Mouse (Mus musculus) midbrain, embryonic 16.5 days (tissue): ENCODE measurements at regions not wholly inside any gene's neighbourhood (a gene's known extent, or its start where the extent isn't known, plus 50 kb on each side); places are given as distances from the start of the nearest gene placed in this dataset.

Experiments used
- ATAC-seq: fragments of 200-750 bp; cut with Nextera tagmentation; 2 replicates; pipeline ENCODE4 v1.8.0; 2017; ENCODE audit warnings: moderate TSS enrichment
- H3K27ac ChIP-seq: fragments of 300-500 bp; sonication (generic); 2 replicates; pipeline ENCODE4 v1.5.1; 2014; ENCODE audit warnings: mild to moderate bottlenecking, low read length, mixed read lengths
- H3K27me3 ChIP-seq: fragments of 300-500 bp; sonication (generic); 2 replicates; pipeline ENCODE4 v1.6.1; 2014; ENCODE audit warnings: low read depth, low read length, mixed read lengths; ENCODE audit not compliant: control insufficient read depth, insufficient read depth
- H3K36me3 ChIP-seq: fragments of 300-500 bp; sonication (generic); 2 replicates; pipeline ENCODE4 v1.6.1; 2014; ENCODE audit warnings: mild to moderate bottlenecking, low read length, moderate library complexity, mixed read lengths; ENCODE audit not compliant: control insufficient read depth, insufficient read depth
- H3K4me1 ChIP-seq: fragments of 300-500 bp; sonication (generic); 2 replicates; pipeline ENCODE4 v1.6.1; 2014; ENCODE audit warnings: mild to moderate bottlenecking, low read length, mixed read lengths; ENCODE audit not compliant: control insufficient read depth, insufficient read depth
- H3K4me2 ChIP-seq: fragments of 300-500 bp; sonication (generic); 2 replicates; pipeline ENCODE4 v1.6.1; 2014; ENCODE audit warnings: mild to moderate bottlenecking, low read length, mixed read lengths
- H3K4me3 ChIP-seq: fragments of 300-500 bp; sonication (generic); 2 replicates; pipeline ENCODE4 v1.5.1; 2014; ENCODE audit warnings: low read depth, mild to moderate bottlenecking, low read length, moderate library complexity, mixed read lengths
- H3K9ac ChIP-seq: fragments of 300-500 bp; sonication (generic); 2 replicates; pipeline ENCODE4 v1.6.1; 2014; ENCODE audit warnings: low read depth, low read length, mixed read lengths
- H3K9me3 ChIP-seq: fragments of 300-500 bp; sonication (generic); replicated peaks from 2 replicates; pipeline ENCODE4 v1.6.1; 2014; ENCODE audit warnings: mild to moderate bottlenecking, low read length, mixed read lengths; ENCODE audit not compliant: control insufficient read depth, poor library complexity, severe bottlenecking
- WGBS: fragments of 180-500 bp; shearing (Covaris S2); extraction: QIAGEN DNeasy Blood & Tissue Kit; methylation state at CpG from one replicate; pipeline ENCODE4 v1.1.7; 2014; 5-methylcytosine and 5-hydroxymethylcytosine counted together

DNA sequence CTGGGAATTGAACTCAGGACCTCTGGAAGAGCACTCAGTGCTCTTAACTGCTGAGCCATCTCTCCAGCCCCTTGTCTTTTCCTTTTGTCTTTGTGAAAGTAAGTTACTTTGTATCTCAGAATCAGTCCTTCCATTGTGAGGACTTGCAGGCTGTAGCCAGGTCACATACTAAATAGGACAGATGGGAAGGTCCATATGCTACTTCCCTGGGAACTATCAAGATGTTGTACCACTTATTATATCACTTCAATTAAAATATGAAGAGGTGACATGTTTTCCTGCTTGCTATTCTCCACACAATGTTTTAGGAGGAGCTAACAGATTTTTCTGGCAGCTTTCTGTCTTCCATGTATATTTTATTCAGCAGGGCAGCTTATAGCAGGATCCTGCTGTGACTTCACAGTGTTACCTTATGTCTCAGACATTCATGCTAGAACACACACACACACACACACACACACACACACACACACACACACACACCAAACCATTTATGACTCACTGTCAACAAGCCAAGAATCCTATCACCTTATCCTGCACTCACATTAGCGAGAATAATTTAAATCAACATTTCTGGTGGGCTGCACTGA lies 179.6 kb upstream of the Fermt1 start:
- no peaks in the 10 kb centered on the region for H3K4me1 ChIP-seq
- ATAC-seq = no peak
- no peaks in the 10 kb centered on the region for H3K27me3 ChIP-seq
- WGBS = 95% methylated on average over 1 of the region's 1 CpGs
- H3K4me3 ChIP-seq = no peak overlapping the region
- no peak overlapping the region for H3K9ac ChIP-seq
- H3K27ac ChIP-seq = no peak overlapping the region
- no peaks in the 10 kb centered on the region for H3K9me3 ChIP-seq
- no peaks in the 10 kb centered on the region for H3K36me3 ChIP-seq
- H3K4me2 ChIP-seq = no peak overlapping the region

DNA sequence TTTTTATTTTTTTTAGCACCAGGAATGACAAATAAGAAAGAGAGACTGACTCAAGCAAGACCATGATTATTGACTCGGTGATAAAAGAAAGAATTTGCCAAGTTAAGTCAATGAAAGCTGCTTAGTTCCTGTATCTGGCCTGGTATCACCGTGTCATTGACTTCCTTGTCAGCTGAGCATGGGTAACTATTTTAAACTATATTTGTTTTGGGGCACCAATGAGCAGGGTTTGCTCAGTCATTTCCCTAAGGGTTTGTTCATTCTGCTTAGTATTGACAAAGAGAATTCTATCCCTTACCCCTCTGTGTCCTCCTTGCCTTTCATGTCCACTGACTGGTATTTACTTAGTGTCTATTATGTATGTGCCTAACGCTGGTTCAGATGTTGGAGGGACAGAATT lies 189.2 kb upstream of the Fermt1 start:
- H3K4me2 ChIP-seq = no peak overlapping the region
- no peaks in the 10 kb centered on the region for H3K4me1 ChIP-seq
- H3K9ac ChIP-seq = no peak overlapping the region
- WGBS = 65% methylated on average over 3 of the region's 3 CpGs
- no peak for ATAC-seq
- H3K4me3 ChIP-seq = no peak overlapping the region
- H3K27me3 ChIP-seq = no peaks in the 10 kb centered on the region
- no peak overlapping the region for H3K27ac ChIP-seq
- no peaks in the 10 kb centered on the region for H3K36me3 ChIP-seq
- H3K9me3 ChIP-seq = no peaks in the 10 kb centered on the region

DNA sequence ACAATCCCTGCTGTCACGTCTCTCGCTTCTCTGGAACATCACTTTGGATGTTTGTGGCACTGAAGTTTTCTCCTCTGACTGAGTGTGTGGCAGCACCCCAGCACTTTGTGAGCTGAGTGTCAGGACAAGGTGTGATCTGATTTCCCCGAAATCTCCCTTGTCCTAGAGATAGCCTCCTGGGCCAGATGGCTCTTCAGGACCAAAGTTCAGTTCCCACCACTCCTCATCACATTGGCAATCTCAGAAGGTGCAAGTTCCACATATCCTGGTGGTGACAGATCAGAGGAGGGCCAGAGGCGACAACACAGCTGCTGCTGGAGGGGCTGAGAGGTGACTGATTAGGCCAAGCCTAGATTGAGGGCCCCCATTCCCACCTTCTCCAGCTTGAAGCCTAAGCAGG lies 193.2 kb upstream of the Fermt1 start:
- Histone ChIP-seq H3K4me1 (no peaks in the 10 kb centered on the region), H3K4me3 (no peak overlapping the region), H3K27me3 (no peaks in the 10 kb centered on the region), H3K9ac (no peak overlapping the region), H3K4me2 (no peak overlapping the region), H3K36me3 (no peaks in the 10 kb centered on the region), H3K9me3 (no peaks in the 10 kb centered on the region), H3K27ac (no peak overlapping the region)
- ATAC-seq = no peak
- WGBS = 89% methylated on average over 4 of the region's 4 CpGs

DNA sequence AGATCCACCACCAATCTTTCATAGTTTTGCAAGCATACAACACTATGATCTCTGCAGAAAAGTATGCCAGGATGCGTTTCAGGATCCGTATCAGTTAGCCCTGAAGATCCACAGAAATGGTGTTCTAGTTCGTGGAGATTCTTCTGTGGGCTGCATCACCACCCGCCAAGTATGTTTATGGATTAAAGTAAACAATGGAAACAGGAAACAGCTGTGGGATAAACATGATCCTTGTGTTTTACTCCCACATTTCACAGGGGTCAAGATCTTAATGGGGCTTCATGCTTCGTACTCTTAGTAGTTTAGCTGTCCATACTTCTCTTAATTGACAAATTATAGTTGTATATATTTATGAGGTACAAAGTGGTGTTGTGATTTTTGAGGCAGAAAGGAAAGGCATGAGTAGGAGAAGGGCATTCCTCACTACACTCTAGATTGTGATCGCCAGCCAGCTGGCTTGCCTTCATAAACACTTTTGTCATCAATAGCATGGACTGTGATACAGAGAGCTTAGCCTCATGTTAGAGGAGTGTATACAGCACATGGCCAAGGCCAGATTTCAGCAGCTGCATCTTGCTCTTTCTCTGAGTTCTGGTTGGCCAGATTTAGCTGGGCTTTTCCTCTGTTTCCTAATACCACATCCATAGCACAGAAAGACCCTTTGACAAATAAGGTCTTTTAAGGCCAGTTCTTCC lies 195.8 kb upstream of the Fermt1 start:
- 87% methylated on average over 6 of the region's 6 CpGs for WGBS
- no peak overlapping the region for H3K27ac ChIP-seq
- no peaks in the 10 kb centered on the region for H3K36me3 ChIP-seq
- H3K4me1 ChIP-seq = no peaks in the 10 kb centered on the region
- H3K27me3 ChIP-seq = no peaks in the 10 kb centered on the region
- ATAC-seq = no peak
- no peak overlapping the region for H3K4me3 ChIP-seq
- H3K9ac ChIP-seq = no peak overlapping the region
- H3K4me2 ChIP-seq = no peak overlapping the region
- H3K9me3 ChIP-seq = no peaks in the 10 kb centered on the region

DNA sequence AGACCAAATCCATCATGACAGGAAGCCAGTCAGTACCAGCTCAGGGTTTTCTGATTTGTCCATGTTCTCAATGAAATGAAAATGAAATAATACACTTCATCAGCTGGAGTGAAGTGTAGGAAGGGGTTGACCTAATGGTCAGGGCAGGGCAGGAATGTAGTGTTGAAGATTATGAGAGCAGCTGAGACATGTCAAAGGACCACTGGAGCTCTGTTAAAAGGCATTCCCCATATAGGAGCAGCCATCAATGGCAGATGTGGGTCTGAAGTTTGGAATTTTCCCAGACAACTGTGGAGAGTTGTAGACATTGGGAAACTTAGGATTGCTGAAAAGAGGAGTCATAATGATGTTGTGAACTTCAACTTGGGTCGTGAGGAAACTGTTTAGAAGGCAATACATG lies 206.8 kb upstream of the Fermt1 start:
- WGBS = 69% methylated on average over 1 of the region's 1 CpGs
- no peak for ATAC-seq
- Histone ChIP-seq H3K27me3 (no peaks in the 10 kb centered on the region), H3K9me3 (no peaks in the 10 kb centered on the region), H3K4me1 (no peaks in the 10 kb centered on the region), H3K27ac (no peak overlapping the region), H3K4me3 (no peak overlapping the region), H3K36me3 (no peaks in the 10 kb centered on the region), H3K4me2 (no peak overlapping the region), H3K9ac (no peak overlapping the region)

DNA sequence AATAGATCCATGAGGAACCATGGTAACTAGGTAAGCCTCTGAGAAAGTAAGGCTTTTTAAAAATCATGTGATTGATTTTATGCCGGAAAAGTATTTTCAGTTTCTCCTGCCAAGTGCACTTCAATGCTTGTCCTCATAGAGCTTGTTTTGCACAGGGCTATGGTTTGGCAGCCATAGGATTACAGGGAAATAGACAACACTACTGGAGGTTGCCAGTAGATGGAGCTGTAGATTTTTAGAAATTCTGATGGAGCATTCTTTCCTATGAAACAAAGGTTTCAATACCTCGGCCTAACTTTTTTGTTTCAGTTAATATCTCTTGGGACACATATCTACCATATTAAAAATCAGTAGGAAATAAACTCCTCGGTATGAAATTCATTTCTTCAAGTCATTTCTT lies 210.8 kb upstream of the Fermt1 start:
- Histone ChIP-seq H3K4me3 (no peak overlapping the region), H3K4me2 (no peak overlapping the region), H3K36me3 (no peaks in the 10 kb centered on the region), H3K27ac (no peak overlapping the region), H3K9ac (no peak overlapping the region), H3K27me3 (no peaks in the 10 kb centered on the region), H3K4me1 (no peaks in the 10 kb centered on the region), H3K9me3 (no peaks in the 10 kb centered on the region)
- WGBS = 68% methylated on average over 3 of the region's 3 CpGs
- ATAC-seq = no peak

DNA sequence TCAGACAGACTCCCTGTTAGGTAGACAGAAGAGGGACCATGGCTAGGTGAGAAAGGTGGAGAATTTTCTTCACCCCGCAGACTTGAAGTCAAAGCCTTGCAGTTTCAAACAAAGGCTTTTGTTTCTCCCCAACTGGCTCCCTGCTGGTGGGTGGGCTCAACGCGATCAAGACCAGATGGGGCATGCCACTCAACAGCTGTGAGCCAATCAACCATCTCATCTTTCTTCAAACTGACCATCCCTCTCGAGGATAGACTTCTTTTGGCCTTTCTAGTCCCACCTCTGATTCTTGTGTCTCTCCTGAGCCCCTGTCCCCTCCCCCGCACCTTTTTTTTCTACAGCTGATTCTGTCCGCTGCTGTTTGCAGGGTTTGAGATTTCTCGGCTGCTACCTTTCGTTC lies 212.5 kb upstream of the Fermt1 start:
- no peak overlapping the region for H3K4me3 ChIP-seq
- no peak overlapping the region for H3K4me2 ChIP-seq
- H3K4me1 ChIP-seq = no peaks in the 10 kb centered on the region
- no peaks in the 10 kb centered on the region for H3K9me3 ChIP-seq
- no peak overlapping the region for H3K9ac ChIP-seq
- H3K27ac ChIP-seq = no peak overlapping the region
- 38% methylated on average over 8 of the region's 8 CpGs for WGBS
- H3K27me3 ChIP-seq = no peaks in the 10 kb centered on the region
- ATAC-seq = no peak
- H3K36me3 ChIP-seq = no peaks in the 10 kb centered on the region

DNA sequence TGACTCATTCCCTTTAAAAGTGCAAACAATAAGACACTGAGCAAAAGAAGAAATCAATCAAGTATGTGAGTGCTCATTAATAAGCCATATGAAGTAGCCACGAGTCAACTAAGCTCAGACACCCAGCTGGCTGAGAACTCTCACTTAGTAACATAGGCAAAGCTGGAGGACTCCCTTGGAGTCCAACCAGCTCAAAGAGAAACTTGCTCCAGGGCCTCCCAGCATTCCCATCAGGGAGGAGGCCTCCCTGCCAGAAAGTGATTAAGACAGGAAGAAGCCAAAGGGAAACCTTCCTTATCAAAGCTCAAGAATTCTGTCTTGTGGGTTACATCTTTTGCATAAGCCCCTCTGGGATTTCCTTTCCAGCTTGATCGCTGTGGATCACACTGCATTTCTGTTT lies 213.7 kb upstream of the Fermt1 start:
- no peak overlapping the region for H3K4me3 ChIP-seq
- no peaks in the 10 kb centered on the region for H3K27me3 ChIP-seq
- no peak for ATAC-seq
- no peaks in the 10 kb centered on the region for H3K9me3 ChIP-seq
- 33% methylated on average over 2 of the region's 2 CpGs for WGBS
- no peaks in the 10 kb centered on the region for H3K36me3 ChIP-seq
- no peak overlapping the region for H3K4me2 ChIP-seq
- no peaks in the 10 kb centered on the region for H3K4me1 ChIP-seq
- no peak overlapping the region for H3K27ac ChIP-seq
- H3K9ac ChIP-seq = no peak overlapping the region

DNA sequence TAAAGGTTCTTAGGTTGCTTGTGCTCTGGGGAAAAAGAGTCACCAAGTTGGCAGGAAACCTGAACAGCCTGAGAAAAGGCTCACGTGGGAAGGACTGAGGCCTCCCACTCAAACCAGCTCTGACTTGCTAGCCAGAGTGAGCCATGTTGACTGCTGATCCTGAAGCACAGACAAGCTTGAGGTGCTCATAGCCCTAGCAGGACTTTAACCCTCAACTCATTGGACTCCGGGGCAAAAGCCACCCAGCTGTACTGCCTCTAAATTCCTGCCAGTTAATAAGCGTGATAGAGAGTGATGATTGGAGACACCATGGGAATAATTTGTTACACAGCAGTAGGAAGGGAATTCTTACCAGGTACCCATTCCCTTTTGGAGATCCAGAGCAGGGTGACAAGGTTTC lies 230.7 kb upstream of the Fermt1 start:
- no peaks in the 10 kb centered on the region for H3K36me3 ChIP-seq
- H3K4me3 ChIP-seq = no peak overlapping the region
- no peak for ATAC-seq
- no peak overlapping the region for H3K9ac ChIP-seq
- H3K4me2 ChIP-seq = no peak overlapping the region
- WGBS = 92% methylated on average over 3 of the region's 3 CpGs
- no peaks in the 10 kb centered on the region for H3K27me3 ChIP-seq
- no peak overlapping the region for H3K27ac ChIP-seq
- no peaks in the 10 kb centered on the region for H3K4me1 ChIP-seq
- no peaks in the 10 kb centered on the region for H3K9me3 ChIP-seq
